Mouse (Mus musculus) heart, adult 8-10 months (tissue): ENCODE measurements around the gene Mpig6b. TPM values are rescaled to one million over a fixed set of nuclear protein-coding genes. Genes with fewer than 3 reads are reported as not detected.

Experiments used
- DNase-seq: peaks from one replicate; pipeline ENCODE4 v3.0.0; 2022; ENCODE audit warnings: low spot score
- total RNA-seq, 4 experiments: library from RNA; stranded (reverse); gene quantifications; 2 replicates each; pipeline ENCODE4 v1.2.4; 2022

Gene Mpig6b
- total RNA-seq: 1 to 10 TPM in 1 of 4 experiments, under 1 TPM in 3; 0.34 to 1.0 (median 0.85) TPM

DNA sequence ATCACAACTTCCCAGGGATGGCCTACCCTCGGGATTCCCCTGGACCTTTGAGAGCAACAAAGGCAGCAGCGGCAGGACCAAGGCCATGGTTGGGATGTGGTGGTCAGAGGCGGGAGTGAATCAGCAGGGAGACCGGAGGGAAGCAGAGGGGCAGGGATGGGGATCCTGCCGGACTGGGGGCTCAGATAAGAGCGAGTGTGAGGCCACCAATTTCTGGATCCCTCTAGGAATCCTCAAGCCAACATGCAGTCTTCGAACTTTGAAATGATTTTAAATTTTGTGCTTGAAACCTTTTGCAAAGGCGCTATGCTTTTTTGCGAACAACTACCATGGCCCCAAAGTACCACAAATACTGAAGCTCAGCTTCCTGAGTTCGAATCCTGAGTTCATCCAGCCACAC lies at the start of gene Mpig6b:
Gene Mpig6b, minus strand, starts transcription at position 101 of the 400 bp plus-strand sequence.
- no peak for DNase-seq

DNA sequence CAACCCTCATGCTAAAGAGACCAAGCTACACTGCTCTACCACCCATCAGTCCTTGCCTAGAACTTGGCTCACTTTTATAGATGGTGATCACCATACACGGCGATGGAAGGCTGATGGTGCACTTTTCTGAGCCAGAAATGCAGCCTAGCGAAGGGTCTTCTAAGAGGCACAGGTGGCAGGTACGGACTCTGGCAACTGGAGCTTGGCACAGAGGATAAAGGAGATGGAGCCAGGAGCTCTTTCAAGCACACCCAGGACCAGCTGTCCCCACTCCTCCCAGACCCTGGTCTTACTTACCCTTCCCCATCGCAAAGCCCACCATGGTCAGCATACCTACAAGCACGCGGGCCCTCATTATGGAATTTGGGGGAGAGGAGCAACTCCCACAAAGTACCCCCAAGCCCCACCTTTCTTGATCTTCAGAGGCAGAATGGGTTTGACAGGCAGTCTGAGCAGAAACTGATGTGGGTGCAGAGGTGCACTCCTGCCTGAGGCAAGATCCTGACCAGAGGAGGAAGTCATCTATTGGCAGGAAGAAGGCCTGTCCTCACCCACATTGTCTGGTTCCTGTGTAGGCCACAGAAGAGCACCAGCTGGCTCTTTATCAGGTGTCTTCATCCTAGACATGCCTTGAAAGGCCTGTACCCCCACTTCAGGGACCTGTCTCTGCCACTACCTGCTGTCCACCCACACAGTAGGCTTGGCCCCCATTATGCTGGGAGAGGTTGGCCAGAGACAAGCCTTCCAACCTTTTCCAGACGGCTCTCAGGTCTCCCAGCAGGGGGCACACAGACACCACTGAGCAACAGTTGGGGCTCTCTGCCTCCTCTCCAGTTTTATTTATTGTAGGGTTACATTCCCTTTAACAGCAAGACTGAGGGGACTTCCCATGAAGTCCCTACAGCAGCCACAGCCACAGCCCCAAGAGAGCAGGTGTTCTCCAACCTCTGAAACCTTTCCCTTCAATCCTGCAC lies 49.3 kb upstream of the Mpig6b start, which contains the start of gene Ly6g5b:
Gene Ly6g5b, minus strand, starts transcription at position 383 of the 974 bp plus-strand sequence.
- no peak for DNase-seq

DNA sequence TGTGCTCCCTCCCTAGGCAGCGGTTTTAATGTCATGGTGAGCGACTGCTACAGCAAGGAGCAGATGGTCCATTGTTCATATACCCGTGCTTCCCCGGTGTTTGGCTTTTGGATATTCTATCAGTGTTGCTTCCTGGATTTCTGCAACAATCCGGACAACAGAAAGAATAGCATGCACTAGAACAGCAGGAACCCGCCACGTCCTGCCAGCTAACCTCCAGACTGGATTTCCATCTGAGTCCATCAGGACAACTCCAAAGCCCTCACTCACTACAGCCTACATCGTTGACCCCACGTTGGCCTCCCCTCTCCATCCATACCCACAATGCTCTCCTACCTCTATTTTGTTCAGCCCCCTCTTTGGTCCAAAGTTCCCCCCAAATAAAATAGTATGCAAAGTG lies 45.8 kb upstream of the Mpig6b start:
- DNase-seq: no peak

DNA sequence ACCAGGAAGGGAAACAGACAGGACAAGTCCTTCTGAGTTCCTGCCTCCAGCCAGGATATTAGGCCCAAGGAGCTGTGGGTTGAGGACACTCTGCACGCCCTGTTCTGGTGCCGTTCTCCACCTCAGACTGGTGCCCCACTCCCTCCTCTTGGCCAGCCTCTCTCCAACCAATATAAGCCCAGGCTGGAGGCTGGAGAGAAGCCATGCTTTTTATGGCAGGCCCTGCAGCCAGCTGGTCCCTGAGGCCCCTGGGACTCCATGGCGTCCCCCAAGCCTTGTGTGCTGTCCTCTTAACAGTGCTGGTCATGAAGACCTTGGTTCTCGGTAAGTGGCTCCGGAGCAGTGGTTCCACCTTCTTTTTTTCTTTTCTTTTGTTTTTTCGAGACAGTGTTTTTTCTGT lies 42.1 kb upstream of the Mpig6b start, which contains the start of gene Ly6g5c:
Gene Ly6g5c, plus strand, starts transcription at position 183 of the 400 bp plus-strand sequence.
- no peak for DNase-seq

DNA sequence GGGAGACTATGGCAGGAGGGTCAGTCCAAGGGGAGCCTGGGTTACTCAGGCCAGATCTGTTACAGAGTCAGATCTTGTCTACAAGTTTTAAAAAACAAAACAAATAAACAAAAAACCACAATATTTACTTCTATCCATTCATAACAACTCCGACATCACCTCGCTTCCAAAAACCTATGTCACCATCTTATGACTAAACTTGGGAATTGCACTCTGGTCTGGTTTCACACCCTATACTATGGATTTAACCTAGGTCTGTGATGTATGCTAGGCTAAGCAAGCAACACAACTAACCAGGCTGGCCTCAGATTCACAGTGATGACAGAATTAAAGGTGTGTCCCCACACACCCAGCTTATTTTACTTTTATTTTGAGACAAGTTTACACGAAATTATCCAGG lies 40.5 kb upstream of the Mpig6b start:
- no peak for DNase-seq

DNA sequence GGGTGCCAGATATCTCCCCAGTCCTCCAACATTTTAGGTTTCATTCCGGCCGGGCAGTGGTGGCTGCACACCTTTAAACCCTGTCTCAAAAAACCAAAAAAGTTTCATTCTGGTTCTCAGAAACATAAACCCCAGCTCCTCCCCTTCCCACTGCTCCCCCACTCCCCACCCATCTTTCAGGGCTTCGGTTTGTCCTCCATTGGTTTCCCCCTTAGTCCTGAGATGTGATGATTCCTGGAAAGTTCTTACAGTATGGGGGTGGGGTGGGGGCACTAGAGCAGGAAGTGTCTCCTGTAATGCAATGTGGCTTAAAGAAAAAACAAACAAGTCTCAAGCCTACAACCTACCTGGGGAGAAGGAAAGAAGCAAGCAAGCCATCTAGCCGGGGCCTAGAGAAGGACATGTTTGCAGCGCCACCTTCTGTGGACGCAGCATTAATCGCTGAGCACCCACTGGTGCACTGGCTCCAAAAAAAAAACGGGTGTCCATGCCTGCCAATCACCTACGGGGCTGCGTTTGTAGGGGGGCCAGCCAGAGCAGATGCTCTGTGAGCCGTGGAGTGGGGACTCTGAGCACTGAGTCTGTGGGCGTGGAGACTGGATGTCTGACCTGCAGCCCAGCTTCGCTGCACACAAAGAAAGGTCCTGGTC lies 39.9 kb upstream of the Mpig6b start:
- no peak for DNase-seq

DNA sequence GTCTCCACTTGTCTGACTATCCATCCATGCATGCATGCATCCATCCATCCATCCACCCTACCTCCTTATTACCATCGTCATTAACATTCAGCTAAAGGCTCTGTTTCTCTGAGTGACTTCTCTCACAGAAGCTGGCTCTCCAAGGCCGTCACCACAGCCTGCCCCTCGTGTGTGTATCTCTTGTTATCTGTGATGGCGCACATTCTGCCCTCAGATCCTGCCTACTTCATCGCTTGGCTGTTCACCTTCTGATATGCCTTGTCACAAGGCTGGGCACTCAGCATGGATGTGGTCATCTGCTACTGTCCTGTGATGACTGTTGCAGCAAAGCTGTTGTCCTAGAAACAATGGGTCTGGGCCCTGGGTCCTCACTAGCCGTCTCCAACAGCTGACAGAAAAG lies 38.8 kb upstream of the Mpig6b start:
- DNase-seq: no peak

DNA sequence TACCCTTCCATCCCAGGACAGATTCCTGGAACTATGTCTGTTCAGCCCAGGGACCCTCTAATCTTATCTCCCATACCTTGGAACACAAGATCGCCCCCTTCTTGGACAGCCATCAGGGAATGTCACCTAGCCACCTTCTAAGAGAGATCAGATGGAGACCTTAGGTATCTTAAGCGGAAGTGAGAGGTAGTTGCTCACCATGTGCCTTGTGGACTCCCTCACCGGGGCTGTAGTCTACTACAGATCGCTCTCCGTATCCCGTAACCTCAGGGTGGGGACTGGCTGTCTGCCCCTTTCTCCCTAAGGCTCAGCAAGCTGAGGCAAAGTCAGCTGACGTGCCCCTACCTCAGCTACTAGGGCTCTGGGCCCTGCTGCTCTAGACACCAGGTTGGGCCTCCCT lies 38.1 kb upstream of the Mpig6b start:
- no peak for DNase-seq

DNA sequence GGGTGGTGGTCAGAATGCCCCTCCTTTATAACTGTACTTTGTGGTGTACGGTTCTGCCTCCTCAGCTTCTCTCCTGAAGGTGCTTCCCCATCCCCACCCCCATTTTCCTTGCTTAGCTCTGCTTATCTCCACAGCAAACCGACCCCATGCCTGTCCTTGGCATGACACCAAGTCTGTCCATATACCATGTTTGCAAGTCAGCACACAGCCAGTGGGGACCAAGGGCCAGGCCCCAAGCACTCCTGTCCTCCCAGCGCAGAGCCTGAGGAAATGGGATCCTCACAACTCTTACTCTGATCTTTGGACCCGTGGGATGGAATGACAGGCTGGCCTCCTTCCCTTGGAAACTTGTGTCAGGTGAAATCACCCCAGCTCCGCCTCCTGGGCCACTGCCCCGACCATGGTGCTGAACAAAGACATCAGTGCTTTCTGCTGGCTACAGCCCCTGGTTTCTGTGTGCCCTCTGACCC lies 37.3 kb upstream of the Mpig6b start:
- no peak for DNase-seq

DNA sequence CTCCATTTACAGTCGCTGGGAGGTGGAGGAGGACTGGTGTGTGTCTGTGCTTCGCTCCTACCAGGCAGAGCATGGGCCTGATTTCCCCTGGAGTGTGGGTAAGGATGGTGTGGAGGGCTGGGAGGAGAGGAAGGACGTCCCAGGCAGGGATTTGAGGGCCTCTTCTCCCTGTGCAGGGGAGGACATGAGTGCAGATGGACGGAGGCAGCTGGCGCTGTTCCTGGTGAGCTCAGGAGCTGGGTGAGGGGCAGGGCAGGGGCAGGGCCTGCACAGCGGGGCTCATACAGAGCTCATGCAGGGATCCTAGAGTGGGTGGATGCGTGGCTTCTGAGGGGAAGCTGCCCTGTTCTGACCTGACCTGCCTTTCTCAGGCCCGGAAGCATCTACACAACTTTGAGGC lies 36.3 kb upstream of the Mpig6b start:
- no peak for DNase-seq

DNA sequence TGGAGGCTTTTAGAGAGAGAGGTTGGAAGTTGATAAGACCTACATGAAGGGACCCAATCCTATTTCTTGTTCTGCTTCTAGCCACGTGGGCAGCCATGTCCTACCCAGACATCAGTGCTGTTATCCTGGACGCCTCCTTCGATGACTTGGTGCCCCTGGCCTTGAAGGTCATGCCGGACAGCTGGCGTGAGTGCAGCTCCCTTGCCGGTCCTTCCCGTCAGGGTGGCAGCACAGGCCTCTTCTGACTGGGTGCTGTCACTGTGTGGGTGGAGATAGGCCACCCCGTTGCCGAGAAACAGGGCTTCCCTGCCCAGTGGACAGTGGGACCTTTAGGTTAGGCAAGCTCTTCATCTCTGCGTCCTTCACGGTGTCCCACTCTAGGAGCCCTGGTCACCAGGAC lies 35.2 kb upstream of the Mpig6b start:
- DNase-seq: no peak

DNA sequence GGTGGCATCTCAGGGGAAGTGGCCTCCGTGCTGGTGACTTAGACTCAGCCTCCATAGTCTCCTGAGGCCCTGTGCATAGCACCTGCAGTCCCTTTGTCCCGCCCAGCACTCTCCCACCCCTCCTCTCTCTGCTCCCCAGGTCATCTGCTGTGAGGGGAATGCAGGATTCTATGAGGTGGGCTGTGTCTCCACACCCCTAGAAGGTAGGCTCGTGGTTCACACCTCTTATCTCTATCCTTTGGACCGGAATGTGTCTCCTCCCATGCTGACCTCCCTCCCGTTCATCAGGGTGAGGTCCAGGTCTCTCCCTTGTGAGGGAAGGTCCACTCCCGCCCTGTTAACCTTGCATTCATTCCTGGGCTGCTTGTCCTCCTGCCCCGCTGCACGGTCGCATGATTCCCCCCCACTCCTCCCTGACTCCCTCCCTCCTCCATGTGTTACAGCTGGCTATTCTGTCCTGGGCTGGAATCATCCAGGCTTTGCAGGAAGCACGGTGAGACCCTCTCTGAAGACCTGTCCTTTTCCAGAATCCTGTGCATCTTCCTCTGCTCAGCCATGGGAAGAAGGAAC lies 34.3 kb upstream of the Mpig6b start:
- no peak for DNase-seq

DNA sequence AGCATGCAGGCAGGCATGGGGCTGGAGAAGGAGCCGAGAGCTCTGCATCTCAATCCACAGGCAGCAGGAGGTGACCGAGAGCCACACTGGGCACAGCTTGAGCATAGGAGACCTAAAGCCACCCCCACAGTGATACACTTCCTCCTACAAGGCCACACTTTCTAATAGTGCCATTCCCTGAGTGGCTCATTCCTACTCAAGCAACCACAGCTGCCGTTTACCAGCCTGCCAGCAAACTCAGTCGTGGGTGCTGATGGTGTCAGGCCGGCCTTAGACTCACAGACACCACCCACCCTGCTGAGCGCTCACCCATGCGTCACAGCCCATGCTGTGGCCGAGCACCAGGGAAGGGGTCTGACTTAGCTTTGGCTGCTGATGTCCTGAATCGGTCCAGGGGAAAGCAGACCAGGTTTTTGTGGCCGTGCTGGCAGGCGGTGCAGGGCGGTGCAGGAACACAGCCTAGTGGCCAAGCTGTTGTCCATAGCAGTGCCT lies 31.2 kb upstream of the Mpig6b start:
- no peak for DNase-seq

DNA sequence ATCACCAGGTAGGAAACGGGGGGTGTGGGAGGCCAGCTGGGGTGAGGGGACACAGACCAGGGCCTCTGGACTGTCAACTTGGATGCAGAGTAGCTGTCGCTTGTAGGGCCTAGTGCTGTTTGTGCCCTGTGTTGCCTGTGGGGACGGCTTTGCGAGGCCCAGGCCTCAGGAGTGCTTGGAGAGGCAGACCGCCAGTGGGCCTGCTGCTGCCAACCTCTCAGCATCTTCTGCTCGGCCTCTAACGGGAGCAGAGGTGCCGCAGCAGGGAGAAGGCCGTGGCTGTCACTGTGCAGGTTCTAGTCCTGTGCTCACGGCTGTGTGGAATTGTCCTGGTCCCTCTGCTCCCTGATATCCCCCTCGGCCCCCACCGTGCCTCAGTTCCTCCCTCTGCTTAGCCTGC lies 30.6 kb upstream of the Mpig6b start:
- DNase-seq: no peak

DNA sequence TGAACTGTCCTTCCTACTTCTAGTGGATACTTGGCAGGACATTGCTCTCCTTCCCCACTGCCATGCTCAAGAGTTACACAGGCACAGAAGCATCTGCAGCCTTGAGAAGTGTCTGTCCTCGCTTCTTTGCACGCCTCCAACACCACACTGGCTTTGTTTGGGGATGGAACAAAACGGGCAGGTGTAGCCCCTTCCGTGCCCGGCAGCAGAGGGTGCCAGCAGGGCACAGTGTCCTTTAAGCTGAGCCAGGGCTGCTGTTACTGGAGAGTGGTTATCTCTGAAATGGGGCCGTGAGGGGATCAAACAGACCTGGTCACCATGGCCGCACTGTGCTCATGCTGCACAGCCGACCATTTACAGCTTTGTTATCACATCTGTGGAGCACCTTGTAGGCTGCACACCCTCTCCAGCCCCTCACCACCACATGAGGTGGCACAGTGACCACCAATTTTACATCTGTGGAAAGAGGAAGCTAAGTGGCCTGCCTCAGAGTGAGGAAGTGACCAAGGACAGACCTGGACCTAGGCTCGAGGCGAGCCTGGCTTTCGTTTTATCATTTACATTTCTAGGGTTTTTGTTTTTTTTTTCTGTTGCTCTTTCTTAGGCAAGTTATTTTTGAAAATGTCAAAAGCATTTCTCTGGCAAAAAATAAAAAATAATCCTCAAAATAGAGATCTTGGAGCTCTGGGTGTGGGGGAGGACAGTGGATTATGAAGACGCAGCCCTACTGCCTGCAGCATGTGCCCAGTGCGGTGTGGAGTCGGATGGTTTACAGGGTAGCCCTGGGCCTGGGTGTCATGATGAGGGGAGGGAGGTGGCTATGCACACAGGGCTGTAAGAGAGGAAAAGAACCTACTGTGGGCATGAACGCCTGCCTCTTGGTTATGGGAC lies 28.7 kb upstream of the Mpig6b start:
- DNase-seq: no peak

DNA sequence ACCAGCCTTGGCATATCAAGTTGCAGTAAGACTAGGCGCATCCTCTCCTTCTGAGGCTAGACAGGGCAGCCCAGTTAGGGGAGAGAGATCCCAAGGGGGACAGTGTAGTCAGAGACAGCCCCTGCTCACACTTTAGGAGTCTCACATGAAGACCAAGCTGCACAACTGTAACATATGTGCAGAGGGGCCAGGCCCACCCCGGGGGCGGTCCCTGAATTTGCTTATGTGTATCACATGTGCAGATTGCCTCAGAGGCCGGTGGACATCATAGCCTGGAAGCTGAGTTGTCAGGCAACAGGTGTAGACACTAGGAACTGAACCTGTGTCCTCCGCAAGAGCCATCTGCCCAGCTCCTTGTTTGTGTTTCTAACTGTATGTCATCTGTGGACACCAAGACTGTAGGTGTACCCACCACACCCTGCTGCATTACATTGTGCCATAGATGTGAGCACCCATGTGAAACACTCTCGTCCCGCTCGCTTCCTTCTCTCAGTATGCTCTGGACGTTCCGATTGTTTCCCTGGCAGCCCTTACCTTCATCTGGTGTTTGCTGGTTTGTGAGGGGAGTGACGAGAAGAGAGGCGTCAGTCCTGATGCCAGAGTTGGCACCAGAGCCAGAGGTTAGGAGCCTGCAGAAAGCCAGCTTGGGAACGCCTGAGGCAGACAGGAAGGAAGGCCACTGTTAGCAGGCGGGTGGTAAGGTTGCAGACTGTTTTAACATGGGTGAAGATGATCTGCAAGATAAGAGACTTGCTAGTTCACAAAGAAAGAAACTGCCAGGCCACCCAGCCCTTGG lies 26.6 kb upstream of the Mpig6b start:
- DNase-seq: no peak

DNA sequence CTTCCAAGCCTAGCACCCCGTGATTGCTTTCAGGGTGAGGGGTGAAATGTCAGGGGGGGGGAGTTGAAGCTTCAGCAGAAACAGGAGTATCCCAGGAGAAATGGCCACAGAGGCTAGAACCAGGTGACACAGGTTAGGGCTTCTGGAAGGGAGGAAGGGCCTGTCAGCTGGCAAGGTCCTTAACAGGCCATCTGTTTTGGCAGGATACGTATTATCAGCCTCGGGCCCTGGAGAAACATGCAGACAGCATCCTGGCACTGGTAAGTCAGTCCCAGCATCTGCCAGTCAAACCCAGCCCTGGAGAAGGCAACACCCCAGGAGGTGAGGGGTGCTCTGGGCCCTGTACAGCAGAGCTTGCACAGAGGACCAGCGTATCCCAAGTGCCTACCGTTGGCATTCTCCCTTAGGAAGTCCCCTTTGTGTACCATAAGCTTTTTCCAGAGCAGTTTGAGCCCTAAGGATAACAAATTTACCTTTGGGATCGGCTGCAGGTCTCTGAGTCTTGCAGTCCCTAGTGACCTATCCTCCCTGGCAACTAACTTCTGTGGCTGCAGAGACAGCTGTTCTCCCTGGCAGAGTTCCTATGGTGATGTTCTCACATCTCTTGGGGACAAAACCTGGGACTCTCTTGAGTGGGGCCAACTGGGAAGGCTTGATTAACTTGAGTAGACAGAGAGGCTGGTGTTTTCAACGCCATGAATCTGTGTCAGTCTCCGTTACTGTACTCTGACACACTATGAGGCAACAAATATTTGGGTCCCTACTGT lies 24.4 kb upstream of the Mpig6b start:
- no peak for DNase-seq

DNA sequence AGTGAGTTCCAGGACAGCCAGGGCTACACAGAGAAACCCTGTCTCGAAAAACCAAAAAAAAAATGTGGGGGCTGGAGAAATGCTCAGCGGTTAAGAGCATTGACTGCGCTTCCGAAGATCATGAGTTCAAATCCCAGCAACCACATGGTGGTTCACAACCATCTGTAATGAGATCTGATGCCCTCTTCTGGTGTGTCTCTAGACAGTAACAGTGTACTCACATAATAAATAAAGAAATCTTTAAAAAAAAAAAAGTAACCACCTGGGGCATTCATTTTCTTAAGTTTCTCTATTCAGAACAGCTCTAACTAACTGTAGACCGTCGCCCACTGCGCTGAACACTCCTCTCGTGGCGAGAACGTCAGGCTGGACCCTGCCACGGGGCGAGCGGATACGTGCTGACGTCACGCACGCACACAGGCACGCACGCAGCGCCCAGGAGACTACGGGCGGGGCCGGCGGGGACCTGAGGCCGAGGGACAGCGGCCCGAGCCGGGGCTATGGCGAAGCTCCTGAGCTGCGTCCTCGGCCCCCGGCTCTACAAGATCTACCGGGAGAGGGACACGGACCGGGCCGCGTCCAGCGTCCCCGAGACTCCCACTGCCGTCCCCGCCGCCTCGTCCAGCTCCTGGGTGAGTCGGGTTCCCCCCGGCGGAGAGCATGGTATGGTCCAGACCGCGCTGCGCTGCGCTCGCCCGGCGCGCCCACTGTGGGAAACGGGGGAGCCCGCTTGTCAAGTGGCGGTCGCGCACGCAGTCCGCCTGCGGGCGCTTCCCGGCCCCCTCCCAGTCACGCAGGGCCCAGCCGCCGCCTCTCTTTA lies 23.1 kb upstream of the Mpig6b start, which contains the start of gene Abhd16a:
Gene Abhd16a, plus strand, starts transcription at position 439 of the 820 bp plus-strand sequence.
- DNase-seq: peak; percentile 92
